Mouse (Mus musculus) heart, embryonic 15.5 days (tissue): ENCODE data around the gene Wwox. TPM values are rescaled to one million over a fixed set of nuclear protein-coding genes. Genes with fewer than 3 reads are reported as not detected.
"Not testable (repeated sequence)": the region's sequence is repeated elsewhere in the genome, so short reads cannot be mapped to it uniquely, and the experiment has no call there.

Experiments
- ATAC-seq: fragments of 200-750 bp; cut with Nextera tagmentation; replicated peaks from 2 replicates; pipeline ENCODE4 v1.8.0; 2017; ENCODE audit warnings: low read depth, moderate TSS enrichment; ENCODE audit not compliant: insufficient number of reproducible peaks, insufficient read depth, low FRiP score
- H3K27ac ChIP-seq: fragments of 300-500 bp; sonication (generic); 2 replicates; pipeline ENCODE4 v1.5.1; 2015; ENCODE audit warnings: mild to moderate bottlenecking, inconsistent platforms
- H3K27me3 ChIP-seq: fragments of 300-500 bp; sonication (generic); 2 replicates; pipeline ENCODE4 v1.6.1; 2015; ENCODE audit warnings: inconsistent platforms
- H3K36me3 ChIP-seq: fragments of 300-500 bp; sonication (generic); 2 replicates; pipeline ENCODE4 v1.6.1; 2015; ENCODE audit warnings: mild to moderate bottlenecking, inconsistent platforms
- H3K4me1 ChIP-seq: fragments of 300-500 bp; sonication (generic); replicated peaks from 2 replicates; pipeline ENCODE4 v1.6.1; 2015; ENCODE audit warnings: inconsistent platforms
- H3K4me2 ChIP-seq: fragments of 300-500 bp; sonication (generic); 2 replicates; pipeline ENCODE4 v1.6.1; 2015; ENCODE audit warnings: inconsistent platforms, mild to moderate bottlenecking, moderate library complexity
- H3K4me3 ChIP-seq: fragments of 300-500 bp; sonication (generic); 2 replicates; pipeline ENCODE4 v1.5.1; 2015; ENCODE audit warnings: mild to moderate bottlenecking, inconsistent platforms
- H3K9ac ChIP-seq: fragments of 300-500 bp; sonication (generic); 2 replicates; pipeline ENCODE4 v1.6.1; 2015; ENCODE audit warnings: mild to moderate bottlenecking, inconsistent platforms
- H3K9me3 ChIP-seq: fragments of 300-500 bp; sonication (generic); replicated peaks from 2 replicates; pipeline ENCODE4 v1.6.1; 2016; ENCODE audit warnings: inconsistent platforms
- WGBS: fragments of 180-500 bp; shearing (Covaris S2); methylation state at CpG from one replicate; pipeline ENCODE4 v1.1.7; 2015; ENCODE audit warnings: mixed read lengths; 5-methylcytosine and 5-hydroxymethylcytosine counted together
- polyA plus RNA-seq: library from polyadenylated mRNA; unstranded; fragments of >200 nt; fragmentation: Nextera tagmentation; extraction: Ambion mirVana; gene quantifications from 2 replicates; pipeline ENCODE4 v1.2.1, GENCODE M21; 2015

Gene Wwox
- polyA plus RNA-seq, 1 experiment from 2014 or later, result 10.9 TPM

GRCm38 (mm10) chr8:114814769-114815736, 375.6 kb downstream of the Wwox start:
- peak; percentile 68 for ATAC-seq
- Histone ChIP-seq H3K36me3 (no peaks in the 10 kb centered on the region), H3K27me3 (no peaks in the 10 kb centered on the region), H3K4me2 (no peak overlapping the region), H3K9ac (no peak overlapping the region), H3K9me3 (no peaks in the 10 kb centered on the region), H3K4me3 (no peak overlapping the region), H3K4me1 (peaks cover 22% of the 10 kb centered on the region), H3K27ac (peak overlapping the region; percentile 67)
- 29% methylated on average over 10 of the region's 10 CpGs for WGBS

- no peak for ATAC-seq
- H3K9ac ChIP-seq, result no peak overlapping the region
- peak overlapping the region; percentile 43 for H3K27ac ChIP-seq
- peaks cover 22% of the 10 kb centered on the region for H3K4me1 ChIP-seq
- H3K9me3 ChIP-seq, result no peaks in the 10 kb centered on the region
- H3K36me3 ChIP-seq, result no peaks in the 10 kb centered on the region
- no peaks in the 10 kb centered on the region for H3K27me3 ChIP-seq
- no peak overlapping the region for H3K4me2 ChIP-seq
- no peak overlapping the region for H3K4me3 ChIP-seq
- 48% methylated on average over 12 of the region's 12 CpGs for WGBS
Observed at GRCm38 (mm10) chr8:114816343-114816742, 376.9 kb downstream of the Wwox start.

- no peaks in the 10 kb centered on the region for H3K9me3 ChIP-seq
Observed at GRCm38 (mm10) chr8:114816949-114817348, 377.5 kb downstream of the Wwox start.

GRCm38 (mm10) chr8:114821543-114821942, 382.1 kb downstream of the Wwox start:
- no peak for ATAC-seq
- H3K4me2 ChIP-seq, result no peak overlapping the region
- no peak overlapping the region for H3K9ac ChIP-seq
- H3K27ac ChIP-seq, result no peak overlapping the region
- 53% methylated on average over 8 of the region's 8 CpGs for WGBS
- H3K36me3 ChIP-seq, result no peaks in the 10 kb centered on the region
- H3K4me1 ChIP-seq, result peaks cover 5% of the 10 kb centered on the region
- no peak overlapping the region for H3K4me3 ChIP-seq
- no peaks in the 10 kb centered on the region for H3K27me3 ChIP-seq
- no peaks in the 10 kb centered on the region for H3K9me3 ChIP-seq

More at GRCm38 (mm10) chr8:114816949-114817348, 377.5 kb downstream of the Wwox start:
- Histone ChIP-seq H3K4me3 (no peak overlapping the region), H3K4me1 (peaks cover 22% of the 10 kb centered on the region), H3K9ac (no peak overlapping the region), H3K36me3 (no peaks in the 10 kb centered on the region), H3K4me2 (no peak overlapping the region), H3K27me3 (no peaks in the 10 kb centered on the region), H3K27ac (no peak overlapping the region)
- 46% methylated on average over 4 of the region's 4 CpGs for WGBS
- no peak for ATAC-seq

GRCm38 (mm10) chr8:114825460-114825859, 386.0 kb downstream of the Wwox start:
- Histone ChIP-seq H3K4me2 (no peak overlapping the region), H3K4me1 (no peaks in the 10 kb centered on the region)
- 89% methylated on average over 8 of the region's 8 CpGs for WGBS

GRCm38 (mm10) chr8:114826991-114827390, 387.5 kb downstream of the Wwox start:
- Histone ChIP-seq H3K9ac (no peak overlapping the region), H3K27ac (no peak overlapping the region), H3K36me3 (no peaks in the 10 kb centered on the region), H3K4me1 (peaks cover 3% of the 10 kb centered on the region), H3K9me3 (no peaks in the 10 kb centered on the region), H3K4me3 (no peak overlapping the region), H3K4me2 (no peak overlapping the region), H3K27me3 (no peaks in the 10 kb centered on the region)
- 75% methylated on average over 5 of the region's 5 CpGs for WGBS
- no peak for ATAC-seq

More at GRCm38 (mm10) chr8:114825460-114825859, 386.0 kb downstream of the Wwox start:
- H3K36me3 ChIP-seq, result no peaks in the 10 kb centered on the region
- H3K27me3 ChIP-seq, result no peaks in the 10 kb centered on the region
- H3K4me3 ChIP-seq, result no peak overlapping the region
- H3K9ac ChIP-seq, result no peak overlapping the region
- no peak overlapping the region for H3K27ac ChIP-seq
- H3K9me3 ChIP-seq, result no peaks in the 10 kb centered on the region
- no peak for ATAC-seq

- H3K9me3 ChIP-seq, H3K4me2 ChIP-seq, H3K27ac ChIP-seq, H3K4me1 ChIP-seq, H3K4me3 ChIP-seq, H3K9ac ChIP-seq, ATAC-seq, H3K36me3 ChIP-seq, H3K27me3 ChIP-seq: not testable (repeated sequence)
- WGBS, result 45% methylated on average over 1 of the region's 1 CpGs
Observed at GRCm38 (mm10) chr8:114827810-114828209, 388.4 kb downstream of the Wwox start.

- Histone ChIP-seq H3K36me3 (no peaks in the 10 kb centered on the region), H3K4me2 (no peak overlapping the region), H3K9ac (no peak overlapping the region), H3K4me1 (peaks cover 13% of the 10 kb centered on the region), H3K27me3 (no peaks in the 10 kb centered on the region), H3K9me3 (no peaks in the 10 kb centered on the region), H3K4me3 (no peak overlapping the region), H3K27ac (no peak overlapping the region)
- WGBS, result 72% methylated on average over 9 of the region's 9 CpGs
- no peak for ATAC-seq
Observed at GRCm38 (mm10) chr8:114831595-114831994, 392.1 kb downstream of the Wwox start.

GRCm38 (mm10) chr8:114832251-114832774, 392.9 kb downstream of the Wwox start:
- H3K27me3 ChIP-seq, result no peaks in the 10 kb centered on the region
- H3K4me1 ChIP-seq, result peaks cover 13% of the 10 kb centered on the region
- ATAC-seq, result no peak
- no peaks in the 10 kb centered on the region for H3K36me3 ChIP-seq
- H3K9ac ChIP-seq, result no peak overlapping the region
- H3K9me3 ChIP-seq, result no peaks in the 10 kb centered on the region
- H3K4me2 ChIP-seq, result no peak overlapping the region
- H3K4me3 ChIP-seq, result no peak overlapping the region
- H3K27ac ChIP-seq, result no peak overlapping the region
- 65% methylated on average over 8 of the region's 8 CpGs for WGBS

GRCm38 (mm10) chr8:114834730-114835129, 395.3 kb downstream of the Wwox start:
- H3K36me3 ChIP-seq, result no peaks in the 10 kb centered on the region
- WGBS, result 42% methylated on average over 15 of the region's 15 CpGs
- peak overlapping the region; percentile 56 for H3K27ac ChIP-seq
- H3K4me3 ChIP-seq, result no peak overlapping the region
- H3K9me3 ChIP-seq, result no peaks in the 10 kb centered on the region
- H3K27me3 ChIP-seq, result no peaks in the 10 kb centered on the region
- ATAC-seq, result no peak; the same call in 1 of the 2 replicates
- H3K9ac ChIP-seq, result no peak overlapping the region
- H3K4me1 ChIP-seq, result peaks cover 13% of the 10 kb centered on the region
- H3K4me2 ChIP-seq, result no peak overlapping the region

GRCm38 (mm10) chr8:114839998-114840397, 400.5 kb downstream of the Wwox start:
- Histone ChIP-seq H3K4me3 (no peak overlapping the region), H3K9me3 (no peaks in the 10 kb centered on the region), H3K36me3 (no peaks in the 10 kb centered on the region), H3K27me3 (no peaks in the 10 kb centered on the region), H3K4me2 (no peak overlapping the region), H3K9ac (no peak overlapping the region), H3K27ac (no peak overlapping the region), H3K4me1 (no peaks in the 10 kb centered on the region; the same call in 1 of the 2 replicates)
- no peak for ATAC-seq
- WGBS, result 81% methylated on average over 10 of the region's 10 CpGs
